ENCODE assay signal across 13 mouse cellular contexts in genomic region chr10:21196646-21197116, GRCm38 (mm10). TPM values are rescaled to one million over a fixed set of nuclear protein-coding genes. Genes with fewer than 3 reads are reported as not detected.
DNase-seq lines count a peak whose midpoint lies in the region; ATAC-seq and TF ChIP-seq lines count a peak whose summit lies in the region.
"Had no signal": no experiment of that assay in that cellular context is flagged by ENCODE, and none has a peak within 500 bp of the region (broad histone marks: within the 10 kb centered on the region; RNA-seq: fewer than 3 reads in every experiment).

No protein-coding gene starts in this region.

- H3K79me2 ChIP-seq in MEL (ENCODE audit: control insufficient read depth, insufficient read depth, low read length, poor library complexity) = no peaks in the 10 kb centered on the region; the same call in 1 of the 2 replicates

- peak overlapping the region; percentile 3 to 26 for H3K4me3 ChIP-seq in MEL (ENCODE audit: control insufficient read depth in 1 of 2, insufficient read depth in 1 of 2, low read depth in 2 of 2, low read length in 2 of 2)
- H3K4me3 ChIP-seq in liver, embryonic 14.5 days (ENCODE audit: insufficient read depth in 1 of 2, low read depth in 2 of 2, low read length in 2 of 2) = 0 out of 4 replicates have a peak overlapping the region, but pooled peaks of 1 of the 2 experiments have one; percentile 11
- H3K4me3 ChIP-seq in stomach, embryonic 15.5 days (replicated peaks) = no peak overlapping the region
- H3K4me3 ChIP-seq: forebrain, embryonic 13.5 days had no signal

- WGBS in liver, embryonic 14.5 days (ENCODE audit: insufficient replicate concordance) = 11% methylated on average over 8 of the region's 8 CpGs
- 62% methylated on average over 8 of the region's 8 CpGs for whole genome bisulfite sequencing in stomach, embryonic 15.5 days

- DNase-seq in MEL (ENCODE audit: low read depth, low spot score) = peak; percentile 95
- DNase-seq in c-Kit-positive CD71-positive TER-119-positive erythroid progenitor cells, embryonic 14.5 days (ENCODE audit: low spot score) = peak; percentile 88
- peak; percentile 81 to 85 (median 81) for DNase-seq in liver, embryonic 14.5 days (ENCODE audit: low read depth in 3 of 3, low spot score in 3 of 3)
- no peak for DNase-seq in gastrocnemius, postnatal 4 days (ENCODE audit: low spot score in 2 of 2)
- no peak for DNase-seq in lung, postnatal 14 days
- DNase-seq in left cerebral cortex, adult 8-10 months (ENCODE audit: low spot score in 2 of 2) = no peak
- no peak for DNase-seq in neural tube, embryonic 10.5 days (ENCODE audit: extremely low spot score, low spot score)
- DNase-seq: heart, adult 18-20 months; layer of hippocampus, postnatal 36 days; lung, embryonic 14.5 days had no signal

- TF ChIP-seq POLR2A in MEL (IDR thresholded peaks at IDR 0.05; ENCODE audit: control insufficient read depth in 1 of 2, insufficient read depth in 1 of 2, low read depth in 1 of 2, low read length in 2 of 2, poor library complexity in 1 of 2) = peak in 1 of 2 experiments; percentile 63; a peak in 2 of 4 replicates

- H3K27ac ChIP-seq in MEL (ENCODE audit: control insufficient read depth, low read depth, low read length) = peak overlapping the region; percentile 98
- peak overlapping the region; percentile 93 for H3K27ac ChIP-seq in liver, embryonic 14.5 days
- H3K27ac ChIP-seq in stomach, embryonic 15.5 days = no peak overlapping the region
- H3K27ac ChIP-seq: forebrain, embryonic 13.5 days had no signal

- peak overlapping the region; percentile 65 for H3K9ac ChIP-seq in MEL (ENCODE audit: control insufficient read depth, low read depth, low read length, poor library complexity, severe bottlenecking)
- peak overlapping the region; percentile 74 for H3K9ac ChIP-seq in liver, embryonic 14.5 days (replicated peaks)
- H3K9ac ChIP-seq in stomach, embryonic 15.5 days = no peak overlapping the region
- H3K9ac ChIP-seq: forebrain, embryonic 13.5 days; lung, embryonic 14.5 days had no signal

- H3K9me3 ChIP-seq in MEL (replicated peaks; ENCODE audit: insufficient read depth, low read length) = no peaks in the 10 kb centered on the region
- no peaks in the 10 kb centered on the region for H3K9me3 ChIP-seq in liver, embryonic 14.5 days (ENCODE audit: control insufficient read depth, low read length)
- H3K9me3 ChIP-seq in stomach, embryonic 15.5 days = no peaks in the 10 kb centered on the region
- H3K9me3 ChIP-seq: forebrain, embryonic 13.5 days had no signal

- peaks cover 0 to 61% of the 10 kb centered on the region in 2 experiments; a peak in 2 of 4 replicates for H3K36me3 ChIP-seq in MEL (ENCODE audit: control insufficient read depth in 1 of 2, insufficient read depth in 2 of 2, low read length in 2 of 2)
- H3K36me3 ChIP-seq in liver, embryonic 14.5 days (replicated peaks; ENCODE audit: control insufficient read depth, insufficient read depth, low read depth) = no peaks in the 10 kb centered on the region
- no peaks in the 10 kb centered on the region for H3K36me3 ChIP-seq in stomach, embryonic 15.5 days

- peak; percentile 99 for ATAC-seq in liver, embryonic 14.5 days (ENCODE audit: insufficient read depth)
- ATAC-seq in stomach, embryonic 15.5 days (ENCODE audit: insufficient read depth, low FRiP score, low read depth) = peak; percentile 90; the same call in 1 of the 2 replicates
- ATAC-seq: forebrain, embryonic 13.5 days; hindbrain, embryonic 16.5 days had no signal

- H3K27me3 ChIP-seq in MEL (ENCODE audit: control insufficient read depth in 1 of 2, insufficient read depth in 2 of 2, low read length in 2 of 2) = no peaks in the 10 kb centered on the region
- no peaks in the 10 kb centered on the region for H3K27me3 ChIP-seq in liver, embryonic 14.5 days (ENCODE audit: control insufficient read depth, insufficient read depth, low read length)
- H3K27me3 ChIP-seq in stomach, embryonic 15.5 days (replicated peaks) = no peaks in the 10 kb centered on the region
- H3K27me3 ChIP-seq: forebrain, embryonic 13.5 days had no signal

- peak; percentile 99 for TF ChIP-seq EP300 in MEL (IDR thresholded peaks at IDR 0.05; ENCODE audit: low read depth in 1 of 2, low read length in 2 of 2)
- peak; percentile 96 for TF ChIP-seq EP300 in liver, embryonic 14.5 days (IDR thresholded peaks at IDR 0.05; ENCODE audit: low read depth)

- peak overlapping the region; percentile 74 for H3K4me2 ChIP-seq in liver, embryonic 14.5 days (ENCODE audit: low read depth)
- H3K4me2 ChIP-seq in stomach, embryonic 15.5 days = no peak overlapping the region
- H3K4me2 ChIP-seq: forebrain, embryonic 13.5 days; lung, embryonic 14.5 days had no signal

- H3K4me1 ChIP-seq in MEL (ENCODE audit: control insufficient read depth in 1 of 2, insufficient read depth in 2 of 2, low read length in 2 of 2) = peaks cover 39 to 64% of the 10 kb centered on the region in 2 experiments
- H3K4me1 ChIP-seq in liver, embryonic 14.5 days (replicated peaks; ENCODE audit: control insufficient read depth in 2 of 2, insufficient read depth in 2 of 2, low read length in 1 of 2) = peaks cover 34 to 38% of the 10 kb centered on the region in 2 experiments
- H3K4me1 ChIP-seq in stomach, embryonic 15.5 days = no peaks in the 10 kb centered on the region

- TF ChIP-seq CTCF in MEL (IDR thresholded peaks at IDR 0.05 in 2 of 3, conservative IDR thresholded peaks at IDR 0.05 in 1 of 3; ENCODE audit: control insufficient read depth in 1 of 3, insufficient read depth in 1 of 3, low read depth in 2 of 3, low read length in 3 of 3, poor library complexity in 1 of 3, severe bottlenecking in 1 of 3) = no peak
- TF ChIP-seq CTCF in liver, embryonic 14.5 days (IDR thresholded peaks at IDR 0.05; ENCODE audit: low read depth) = peak; percentile 49

- no peak for TF ChIP-seq RAD21 in MEL (IDR thresholded peaks at IDR 0.05; ENCODE audit: low read depth, low read length)

TF ChIP-seq in MEL, 35 proteins besides CTCF, POLR2A, EP300 and RAD21 (continues in another document):
- TF ChIP-seq SIN3A (IDR thresholded peaks at IDR 0.05; ENCODE audit: low read length) (peak; percentile 98), USF2 (IDR thresholded peaks at IDR 0.05; ENCODE audit: borderline replicate concordance in 1 of 2, insufficient read depth in 1 of 2, low read depth in 1 of 2, low read length in 2 of 2) (no peak), KAT2A (conservative IDR thresholded peaks at IDR 0.05; ENCODE audit: low read depth, low read length) (no peak; the same call in 1 of the 2 replicates), BHLHE40 (IDR thresholded peaks at IDR 0.05; ENCODE audit: borderline replicate concordance, low read depth, low read length) (peak; percentile 75; the same call in 1 of the 2 replicates), MXI1 (IDR thresholded peaks at IDR 0.05; ENCODE audit: low read depth, low read length) (peak; percentile 87), MEF2A (IDR thresholded peaks at IDR 0.05; ENCODE audit: extremely low read depth, insufficient replicate concordance, low read depth, low read length, poor library complexity, severe bottlenecking) (no peak), POLR2AphosphoS5 (IDR thresholded peaks at IDR 0.05; ENCODE audit: borderline replicate concordance, low read depth, low read length) (no peak), HCFC1 (IDR thresholded peaks at IDR 0.05; ENCODE audit: low read depth, low read length) (no peak; the same call in none of the 2 replicates), GATA1 (IDR thresholded peaks at IDR 0.05; ENCODE audit: low read depth, low read length) (peak; percentile 98), E2F4 (IDR thresholded peaks at IDR 0.05; ENCODE audit: borderline replicate concordance, low read depth, low read length) (no peak), ZNF384 (IDR thresholded peaks at IDR 0.05; ENCODE audit: low read depth, low read length) (no peak; the same call in 1 of the 2 replicates), ELF1 (IDR thresholded peaks at IDR 0.05; ENCODE audit: low read depth, low read length) (peak; percentile 46; the same call in 1 of the 2 replicates), SMC3 (IDR thresholded peaks at IDR 0.05; ENCODE audit: low read depth, low read length) (0 out of 2 replicates have a peak, but pooled peaks have one; percentile 3), NELFE (IDR thresholded peaks at IDR 0.05; ENCODE audit: low read depth, low read length) (peak; percentile 49; the same call in 1 of the 2 replicates), NRF1 (IDR thresholded peaks at IDR 0.05; ENCODE audit: insufficient read depth, low read depth, low read length, poor library complexity, severe bottlenecking) (no peak), MAX (IDR thresholded peaks at IDR 0.05; ENCODE audit: low read length) (peak; percentile 62; the same call in 1 of the 2 replicates), GABPA (IDR thresholded peaks at IDR 0.05; ENCODE audit: low read depth, low read length) (no peak), ZMIZ1 (IDR thresholded peaks at IDR 0.05; ENCODE audit: low read depth, low read length) (peak; percentile 91), MYB (IDR thresholded peaks at IDR 0.05; ENCODE audit: low read depth, low read length) (peak; percentile 93), MYC (IDR thresholded peaks at IDR 0.05; ENCODE audit: low read depth, low read length) (peak; percentile 88; the same call in 1 of the 2 replicates), UBTF (IDR thresholded peaks at IDR 0.05; ENCODE audit: borderline replicate concordance, insufficient read depth, low read depth, low read length) (0 out of 2 replicates have a peak, but pooled peaks have one; percentile 81), TAL1 (IDR thresholded peaks at IDR 0.05; ENCODE audit: low read length) (peak; percentile 99), MAZ (IDR thresholded peaks at IDR 0.05; ENCODE audit: low read depth, low read length) (peak; percentile 62; the same call in 1 of the 2 replicates), ETS1 (IDR thresholded peaks at IDR 0.05; ENCODE audit: low read depth, low read length) (peak; percentile 96), CHD1 (IDR thresholded peaks at IDR 0.05; ENCODE audit: low read depth, low read length) (no peak), RCOR1 (IDR thresholded peaks at IDR 0.05; ENCODE audit: low read depth, low read length) (peak; percentile 90), ZC3H11A (IDR thresholded peaks at IDR 0.05; ENCODE audit: low read depth, low read length) (no peak), USF1 (IDR thresholded peaks at IDR 0.05; ENCODE audit: low read depth, low read length) (peak; percentile 57; the same call in 1 of the 2 replicates)

RNA-seq across cellular contexts. Expression of gene Myb, which starts 35.9 kb away (rescaled TPM):
- total RNA-seq in MEL (2012; rRNA removed) = 125 and 133 TPM in 2 replicates
- 100 to 1,000 TPM; 155 to 245 TPM for polyA plus RNA-seq in MEL (2012; ENCODE audit: insufficient read depth in 1 of 2, insufficient read length in 2 of 2, low read depth in 1 of 2, low replicate concordance in 2 of 2, missing spikeins in 1 of 2)
- polyA plus RNA-seq in liver, embryonic 14.5 days (2012; rRNA removed) = 14.1 and 16.9 TPM in 2 replicates
- polyA plus RNA-seq in liver, embryonic 14.5 days (2014; fragmentation: Nextera tagmentation; extraction: Ambion mirVana) = 11.7 and 13.6 TPM in 2 replicates
- polyA plus RNA-seq in stomach, embryonic 15.5 days (2015; fragmentation: Nextera tagmentation; extraction: Ambion mirVana) = 5.5 and 5.6 TPM in 2 replicates
- total RNA-seq in gastrocnemius, postnatal 4 days (2021) = 1 to 10 TPM; 2.5 to 3.0 TPM
- under 1 TPM; 0.22 to 0.50 (median 0.31) TPM for total RNA-seq in left cerebral cortex, adult 8-10 months (2022)

Comparison
In these comparisons a context has a peak if more than half of its experiments do, and no peak if none do; other contexts are left out.
1. DNase-seq: peak in MEL (single experiment), c-Kit-positive CD71-positive TER-119-positive erythroid progenitor cells, embryonic 14.5 days (single experiment) and liver, embryonic 14.5 days (3 of 3); none in gastrocnemius, postnatal 4 days (0 of 2), lung, postnatal 14 days (single experiment), left cerebral cortex, adult 8-10 months (0 of 2) and neural tube, embryonic 10.5 days (single experiment).
2. RNA of gene Myb, which starts 35.9 kb away (total RNA-seq): 125 to 133 TPM in MEL; 2.5 to 3.0 TPM in gastrocnemius, postnatal 4 days and 0.22 to 0.50 TPM in left cerebral cortex, adult 8-10 months; every median in the first group is over 10 times any median in the second.